Mouse (Mus musculus): Measurements from ENCODE around the gene Cacna1e.

DNA sequence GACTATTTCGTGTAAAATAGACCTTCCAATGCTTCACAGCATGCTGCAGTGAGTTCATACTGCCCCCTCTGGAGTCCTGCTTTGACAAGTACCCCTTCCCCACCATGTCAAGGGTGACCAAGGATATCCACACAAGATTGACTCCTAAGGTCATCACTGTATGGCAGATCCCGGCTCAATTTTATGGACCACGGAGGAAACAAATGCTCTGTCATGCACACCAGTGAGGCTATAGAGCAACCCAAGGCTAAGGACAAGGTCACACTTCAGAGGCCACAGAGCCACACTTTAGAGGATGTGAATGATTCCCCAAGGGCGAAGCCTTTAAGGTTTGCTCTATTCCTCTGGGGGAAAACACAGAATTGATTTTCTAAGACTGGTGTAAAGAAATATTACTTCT lies 410.1 kb downstream of the Cacna1e start:
- TF ChIP-seq CTCF (IDR thresholded peaks at IDR 0.05; ENCODE audit: extremely low read depth, insufficient read depth, low read length) = no peak
- TF ChIP-seq POLR2A (IDR thresholded peaks at IDR 0.05; ENCODE audit: extremely low read depth, insufficient read depth, low read length) = no peak
